Mouse (Mus musculus): ENCODE data around the gene Olfr1441.

The Olfr1441 gene

GRCm38 (mm10) chr19:12462851-12463721 lies 45.9 kb downstream of the Olfr1441 start:
- DNase-seq (ENCODE audit: low spot score), result no peak

GRCm38 (mm10) chr19:12463722-12464035 lies 46.4 kb downstream of the Olfr1441 start:
- no peak for DNase-seq (ENCODE audit: low spot score)

GRCm38 (mm10) chr19:12464127-12464526 lies 46.9 kb downstream of the Olfr1441 start:
- DNase-seq (ENCODE audit: low spot score), result no peak

GRCm38 (mm10) chr19:12464674-12465073 lies 47.4 kb downstream of the Olfr1441 start:
- DNase-seq (ENCODE audit: low spot score), result no peak

GRCm38 (mm10) chr19:12465530-12466144 lies 48.4 kb downstream of the Olfr1441 start:
- DNase-seq (ENCODE audit: low spot score), result no peak

- peak; percentile 18 for DNase-seq (ENCODE audit: low spot score)
Observed at GRCm38 (mm10) chr19:12466204-12466603, 49.0 kb downstream of the Olfr1441 start.

- DNase-seq (ENCODE audit: low spot score), result peak; percentile 26
Observed at GRCm38 (mm10) chr19:12467436-12467835, 50.2 kb downstream of the Olfr1441 start.

GRCm38 (mm10) chr19:12471866-12472265 lies 54.6 kb downstream of the Olfr1441 start:
- DNase-seq (ENCODE audit: low spot score), result no peak

- DNase-seq (ENCODE audit: low spot score), result no peak
Observed at GRCm38 (mm10) chr19:12472381-12472976, 55.2 kb downstream of the Olfr1441 start.
